Mouse (Mus musculus) liver, embryonic 14.5 days (tissue): Measurements from ENCODE around the gene Nap1l4.

ENCODE experiments used
- CTCF ChIP-seq: IDR thresholded peaks from 2 replicates; pipeline ENCODE4 v1.5.1; 2016; ENCODE audit warnings: antibody characterized with exemption, low read depth, control low read depth
- EP300 ChIP-seq: IDR thresholded peaks from 2 replicates; pipeline ENCODE4 v1.6.1; 2016; ENCODE audit warnings: antibody characterized with exemption, low read depth

DNA sequence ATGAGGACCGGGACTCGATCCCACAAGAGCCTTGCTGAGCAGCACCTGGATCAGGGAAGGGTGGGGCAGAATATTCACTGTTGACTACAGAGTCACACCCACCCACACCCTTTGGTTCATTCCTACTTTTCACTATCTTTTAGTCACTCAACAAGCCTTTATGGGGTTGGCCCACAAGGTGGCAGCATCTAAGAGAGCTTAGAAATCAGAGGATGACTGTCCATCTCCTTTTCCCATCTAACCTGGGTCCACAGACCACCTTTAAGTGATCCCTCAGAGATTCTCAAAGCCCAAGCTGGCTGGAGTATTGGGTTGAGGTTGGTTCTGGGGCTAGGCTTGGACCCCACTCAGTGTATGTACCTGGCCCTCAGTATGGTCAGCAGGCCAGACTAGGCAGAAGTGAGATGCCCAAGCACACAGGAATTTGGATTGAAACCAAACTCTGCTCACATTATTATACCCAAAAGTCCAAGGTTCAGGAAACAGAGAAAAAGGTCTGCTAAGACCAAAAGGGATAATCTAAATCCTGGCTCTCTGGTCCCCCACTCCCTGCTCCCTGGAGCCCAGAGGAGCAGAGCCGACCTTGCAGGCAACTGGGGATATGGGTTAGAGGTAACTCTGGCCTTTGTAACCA is 72.1 kb downstream of the Nap1l4 start:
- TF ChIP-seq CTCF (peak; percentile 26; the same call in 1 of the 2 replicates), EP300 (no peak)
